Mouse (Mus musculus): ENCODE measurements at regions not wholly inside any gene's neighbourhood (a gene's known extent, or its start where the extent isn't known, plus 50 kb on each side); places are given as distances from the start of the nearest gene placed in this dataset.

GRCm38 (mm10) chr1:137814556-137814955, 361.0 kb downstream of the Ptprc start:
- TF ChIP-seq POLR2A (IDR thresholded peaks at IDR 0.05; ENCODE audit: borderline replicate concordance, extremely low read depth, low read depth, low read length), result no peak
- TF ChIP-seq CTCF (IDR thresholded peaks at IDR 0.05; ENCODE audit: insufficient read depth, low read length), result no peak

Data from lung, adult 2 months (tissue).